Mouse (Mus musculus): Measurements from ENCODE around the gene BC051019.

Gene BC051019

DNA sequence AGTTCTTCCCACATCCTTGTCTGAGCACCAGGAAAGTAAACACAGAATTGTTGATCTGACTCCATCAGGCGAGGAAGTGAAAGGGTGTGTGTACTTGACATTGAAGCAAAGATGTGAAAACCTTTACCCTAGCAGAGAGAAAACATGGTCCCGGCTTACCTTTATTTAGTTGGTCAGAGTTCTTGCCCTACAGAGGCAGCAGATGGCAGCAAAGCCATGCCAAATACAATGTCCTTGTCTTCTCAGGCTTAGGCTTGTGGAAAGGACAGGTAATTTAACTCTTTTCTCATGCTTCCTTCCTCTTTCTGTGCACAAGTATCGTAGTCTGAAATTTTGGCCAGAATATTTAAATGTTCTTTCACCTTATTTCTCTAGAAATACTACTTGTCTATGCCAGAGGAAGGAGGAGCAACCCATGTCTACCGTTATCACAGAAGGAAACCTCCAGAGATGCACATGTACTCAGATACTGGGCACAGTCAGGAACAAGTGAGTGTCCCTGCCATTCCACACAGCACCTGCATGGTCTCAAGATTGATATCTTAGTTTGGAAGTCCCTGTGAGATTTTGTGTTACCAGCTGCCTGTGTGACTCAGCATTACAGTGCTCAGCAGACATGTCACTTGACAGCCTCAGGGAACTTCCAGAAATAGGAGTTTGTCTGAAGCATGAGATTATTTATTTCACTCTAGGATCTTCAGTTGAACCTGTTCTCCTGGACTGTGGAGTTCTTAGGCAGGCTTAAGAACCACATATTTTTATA lies 16.4 kb downstream of the BC051019 start:
- DNase-seq, result no peak

DNA sequence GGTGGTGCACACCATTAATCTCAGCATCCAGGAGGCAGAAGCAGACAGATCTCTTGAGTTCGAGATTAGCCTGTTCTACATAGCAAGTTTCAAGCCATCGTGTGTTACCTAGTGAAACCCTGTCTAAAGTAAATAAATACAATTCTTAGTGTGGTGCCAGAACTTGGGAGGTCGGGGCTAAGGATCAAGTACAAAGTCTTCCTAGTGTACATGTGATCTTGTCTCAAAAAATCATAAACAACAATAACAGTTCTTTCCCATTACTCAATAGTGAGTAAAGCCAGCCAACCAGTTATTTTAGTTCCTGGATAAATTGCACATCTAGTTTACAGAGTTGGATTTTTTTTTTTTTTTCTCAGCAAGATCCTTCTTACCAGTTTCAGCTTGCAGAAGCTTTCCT lies 19.2 kb downstream of the BC051019 start:
- no peak for DNase-seq

DNA sequence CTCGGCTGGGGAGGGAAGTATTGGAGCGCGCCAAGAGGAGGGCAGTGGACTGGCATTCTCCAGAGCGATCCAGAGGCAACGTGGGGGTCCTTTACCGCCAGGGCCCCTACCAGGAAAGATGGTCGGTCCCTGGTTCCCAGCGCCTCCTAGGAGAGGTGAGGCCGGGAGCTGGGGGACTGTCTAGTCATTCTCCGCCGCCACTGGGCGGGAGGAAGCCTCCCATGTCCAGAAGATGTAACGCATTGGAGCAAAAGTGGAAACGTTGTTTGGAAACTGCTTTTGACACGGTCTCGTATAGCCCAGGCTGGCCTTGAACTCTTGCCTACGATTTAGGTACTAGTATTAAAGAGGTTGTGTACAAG lies 19.7 kb downstream of the BC051019 start:
- DNase-seq, result no peak

DNA sequence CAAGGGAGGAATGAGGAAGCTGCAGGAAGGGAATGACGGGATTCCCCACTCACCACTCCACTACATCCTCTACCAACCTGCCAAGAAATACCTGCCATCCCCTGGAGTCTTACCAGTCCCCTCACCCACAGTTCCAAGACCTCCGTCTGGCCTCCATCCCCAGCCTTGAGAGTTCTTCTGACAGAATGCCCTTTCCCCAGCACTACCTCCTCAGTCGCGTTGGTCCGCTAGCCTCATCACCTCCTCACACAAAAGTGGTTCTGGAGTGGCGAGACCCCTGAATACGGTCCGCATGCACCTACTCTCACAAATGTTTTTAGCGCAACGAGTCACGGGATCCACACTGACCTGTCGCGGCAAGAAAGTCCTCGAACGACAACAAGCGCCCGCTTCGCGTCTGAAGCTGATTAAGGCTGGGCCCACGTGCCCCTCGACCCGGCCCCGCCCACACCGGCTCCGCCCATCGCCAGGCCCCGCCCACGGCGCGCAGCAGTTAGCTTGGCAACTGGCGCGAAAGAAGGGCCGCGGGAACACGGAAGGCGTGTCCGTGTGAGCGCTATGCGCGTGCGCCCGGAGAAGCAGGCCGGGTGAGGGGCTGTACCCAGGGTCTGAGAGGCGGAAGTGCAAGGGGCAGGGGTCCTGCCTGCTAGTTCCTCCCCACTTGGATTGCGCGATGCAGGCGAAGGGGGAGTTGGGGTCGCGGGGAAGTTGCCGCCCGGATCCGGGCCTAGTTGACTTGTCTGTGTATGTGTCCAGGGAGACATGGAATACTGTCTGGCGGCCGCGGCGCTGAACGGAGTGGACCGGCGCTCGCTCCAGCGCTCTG lies 20.2 kb downstream of the BC051019 start, which contains the start of the genes St5 and Akip1:
Gene St5 (minus strand): TSS at position 416 of the 826 bp plus-strand sequence.
Gene Akip1 (plus strand): TSS at position 501 of the 826 bp plus-strand sequence.
- peak; percentile 93 to 94 for DNase-seq

DNA sequence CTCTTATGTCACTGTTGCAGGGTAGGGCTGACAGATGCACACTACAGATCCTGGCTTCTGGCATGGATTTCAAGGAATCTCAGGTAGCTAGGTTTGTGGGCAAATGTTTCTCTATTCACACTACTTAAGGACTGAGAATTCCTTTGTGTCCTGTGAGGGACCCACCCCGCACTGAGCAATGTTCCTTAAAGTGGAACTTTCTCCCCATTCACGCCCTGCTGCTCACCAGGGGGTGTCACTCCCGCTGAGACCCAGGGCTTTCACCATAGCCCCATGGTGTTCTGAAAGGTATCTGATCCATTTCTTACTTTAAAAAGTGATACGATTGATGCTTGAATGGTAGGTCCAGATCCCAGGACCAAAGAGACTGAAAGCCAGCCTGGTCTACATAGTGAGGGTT lies 20.9 kb downstream of the BC051019 start:
- no peak for DNase-seq

DNA sequence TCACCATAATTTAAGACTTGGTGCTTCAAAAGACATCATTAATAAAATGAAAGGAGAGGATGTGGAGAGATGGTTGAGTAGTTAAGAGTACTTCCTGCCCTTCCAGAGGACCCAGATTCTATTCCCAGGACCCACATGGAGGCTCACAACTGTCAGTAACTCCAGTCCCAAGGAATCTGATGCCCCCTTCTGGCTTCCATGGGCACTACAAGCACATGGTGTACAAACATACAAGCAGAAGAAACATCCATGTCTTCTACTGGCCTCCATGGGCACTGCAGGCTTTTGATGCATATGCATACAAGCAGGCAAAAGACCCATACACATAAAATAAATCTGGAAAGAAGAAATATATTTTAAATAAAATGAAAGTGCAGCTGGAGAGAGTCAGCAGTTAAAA lies 23.4 kb downstream of the BC051019 start:
- no peak for DNase-seq

DNA sequence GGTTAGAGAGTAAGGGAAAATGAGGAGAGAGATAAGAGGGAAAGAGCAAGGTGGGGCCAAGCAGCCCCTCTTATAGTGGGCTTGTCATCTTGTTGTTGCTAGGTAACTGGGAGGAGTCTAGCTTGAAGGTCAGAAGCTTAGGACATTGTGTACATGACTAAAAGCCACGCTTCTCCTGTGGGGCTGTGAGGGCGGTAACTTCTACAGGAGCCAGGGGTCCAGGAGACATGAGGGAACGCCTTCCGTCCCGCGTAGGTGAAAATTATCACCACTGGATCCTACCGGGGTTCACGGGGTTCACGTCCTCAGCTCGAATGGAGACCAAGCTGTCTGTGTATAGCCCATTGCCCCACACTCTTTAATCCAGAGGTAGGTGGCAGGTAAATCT lies 28.3 kb downstream of the BC051019 start:
- DNase-seq, result no peak

DNA sequence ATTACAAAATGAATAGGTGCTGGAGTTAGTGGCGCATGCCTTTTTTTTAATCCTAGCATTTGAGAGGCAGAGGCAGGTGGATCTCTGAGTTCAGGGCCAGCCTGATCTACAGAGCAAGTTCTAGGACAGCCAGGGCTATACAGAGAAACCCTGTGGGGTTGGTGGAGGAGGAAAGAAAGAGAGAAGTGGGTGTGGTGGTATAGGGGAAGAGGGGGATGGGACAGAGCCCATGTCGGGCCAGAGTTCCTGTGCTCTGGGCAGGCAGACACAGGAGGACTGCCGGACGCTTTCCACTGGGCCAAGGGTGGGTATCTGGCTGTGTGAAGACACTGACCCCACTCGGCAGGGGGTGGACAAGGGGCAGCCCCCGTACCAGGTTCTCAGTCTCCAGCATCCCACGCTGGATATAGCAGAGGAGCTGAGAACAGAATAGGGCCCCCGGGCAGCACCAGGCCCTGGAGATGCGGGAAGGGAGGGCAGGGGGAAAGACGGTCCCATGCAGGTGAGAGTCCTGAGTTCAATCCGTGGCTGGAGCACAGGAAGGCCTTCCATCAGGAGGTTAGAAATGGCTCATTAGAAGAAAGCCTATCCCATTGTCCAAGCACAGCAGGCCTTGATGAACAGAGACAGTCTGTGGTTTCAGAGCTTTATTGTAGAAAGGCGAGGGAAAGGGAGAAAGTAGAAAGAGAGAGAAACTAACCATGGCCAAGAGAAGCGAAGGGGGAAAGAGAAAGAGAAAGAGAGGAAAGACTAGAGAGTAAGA lies 28.9 kb downstream of the BC051019 start:
- no peak for DNase-seq

DNA sequence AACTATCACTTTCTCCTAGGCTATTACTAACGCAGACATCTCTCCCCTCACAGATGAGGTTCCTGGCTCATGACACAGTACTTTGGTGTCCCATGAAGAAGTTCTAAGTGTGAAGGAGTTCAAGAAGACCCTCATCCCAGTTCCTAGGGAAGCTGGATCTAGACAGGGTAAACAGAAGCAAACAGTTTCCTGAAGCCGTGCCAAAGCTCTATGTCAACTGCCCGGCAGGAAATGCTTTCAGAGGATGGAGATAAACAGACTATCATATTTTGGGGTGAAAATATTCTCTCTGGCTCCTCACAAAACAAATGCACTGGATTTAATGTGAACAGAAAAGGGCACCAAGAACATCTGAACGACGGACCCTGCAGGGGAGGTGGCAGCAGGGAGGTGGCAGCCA lies 32.7 kb downstream of the BC051019 start:
- no peak for DNase-seq

DNA sequence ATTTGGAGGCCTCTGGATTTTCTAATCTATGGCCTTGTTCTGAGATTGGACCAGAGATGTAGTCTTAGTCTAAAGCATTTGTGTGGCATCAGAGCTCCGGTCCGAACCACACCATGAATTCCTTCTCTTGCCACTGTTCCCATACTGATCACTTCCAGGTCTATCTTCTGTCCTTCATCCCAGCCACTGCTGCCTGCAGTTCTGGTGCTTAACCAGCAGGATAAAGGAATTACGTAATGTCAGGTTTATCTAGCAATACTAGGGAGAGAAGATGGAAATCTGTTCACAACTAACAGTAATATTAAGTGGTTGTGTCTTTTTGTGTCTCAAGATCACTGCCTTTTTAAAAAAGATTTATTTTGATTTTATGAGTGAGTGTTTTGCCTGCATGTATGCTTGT lies 33.5 kb downstream of the BC051019 start:
- no peak for DNase-seq

DNA sequence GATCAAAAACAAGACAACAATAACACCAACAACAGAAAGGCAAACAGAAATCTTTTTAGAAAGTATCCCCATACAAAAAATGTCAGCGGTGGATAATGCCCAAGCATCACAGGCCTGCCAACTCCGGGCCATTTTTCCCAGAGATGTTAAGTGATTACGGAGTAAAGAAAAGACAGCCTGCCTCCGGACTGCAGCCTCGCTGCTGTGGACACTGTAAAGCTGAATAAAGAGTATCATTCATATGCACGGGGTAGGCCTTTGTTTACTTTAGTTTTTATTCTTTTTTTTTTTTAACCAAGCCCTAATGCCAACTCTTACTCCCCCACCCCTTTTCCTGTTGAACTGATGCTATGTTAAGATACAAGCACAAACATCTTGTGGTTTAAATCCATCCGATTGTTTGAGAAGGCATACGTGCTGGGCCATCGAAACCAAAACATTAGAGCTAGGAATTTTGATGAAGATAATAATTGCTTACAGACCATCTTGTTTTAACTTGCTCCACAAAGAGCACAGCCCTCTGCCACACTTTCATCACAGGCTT lies 37.0 kb downstream of the BC051019 start:
- no peak for DNase-seq

DNA sequence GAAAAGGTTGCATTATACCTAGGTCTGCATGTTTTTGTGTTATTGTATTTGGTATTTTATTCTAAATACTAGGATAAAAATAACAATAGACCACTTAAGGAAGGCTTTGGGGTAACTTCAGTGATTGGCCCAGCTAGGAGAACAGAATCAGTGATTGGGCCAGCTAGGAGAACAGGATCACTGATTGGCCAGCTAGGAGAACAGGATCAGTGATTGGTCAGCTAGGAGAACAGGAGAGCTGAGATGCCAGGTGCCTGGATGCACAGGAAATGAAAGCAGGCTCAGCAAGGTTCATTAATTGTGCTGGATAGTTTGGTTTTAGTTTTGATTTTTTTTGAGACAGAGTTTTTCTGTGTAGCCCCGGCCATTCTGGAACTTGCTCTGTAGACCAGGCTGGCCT lies 42.8 kb downstream of the BC051019 start:
- DNase-seq, result no peak

DNA sequence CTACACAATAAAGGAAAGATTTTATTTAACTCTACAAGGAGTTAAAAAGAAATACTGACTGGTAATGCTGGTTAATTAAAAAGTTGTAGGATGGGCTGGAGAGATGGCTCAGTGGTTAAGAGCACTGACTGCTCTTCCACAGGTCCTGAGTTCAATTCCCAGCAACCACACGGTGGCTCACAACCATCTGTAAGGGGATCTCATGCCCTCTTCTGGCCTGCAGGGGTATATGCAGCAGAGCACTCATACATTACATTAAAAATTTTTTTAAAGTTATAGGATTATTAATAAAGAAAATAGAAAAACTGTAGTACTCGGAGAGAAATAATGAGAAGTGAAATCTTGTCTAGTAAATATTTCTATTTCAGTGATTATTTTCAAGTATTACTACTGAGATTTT lies 43.4 kb downstream of the BC051019 start:
- DNase-seq, result no peak

DNA sequence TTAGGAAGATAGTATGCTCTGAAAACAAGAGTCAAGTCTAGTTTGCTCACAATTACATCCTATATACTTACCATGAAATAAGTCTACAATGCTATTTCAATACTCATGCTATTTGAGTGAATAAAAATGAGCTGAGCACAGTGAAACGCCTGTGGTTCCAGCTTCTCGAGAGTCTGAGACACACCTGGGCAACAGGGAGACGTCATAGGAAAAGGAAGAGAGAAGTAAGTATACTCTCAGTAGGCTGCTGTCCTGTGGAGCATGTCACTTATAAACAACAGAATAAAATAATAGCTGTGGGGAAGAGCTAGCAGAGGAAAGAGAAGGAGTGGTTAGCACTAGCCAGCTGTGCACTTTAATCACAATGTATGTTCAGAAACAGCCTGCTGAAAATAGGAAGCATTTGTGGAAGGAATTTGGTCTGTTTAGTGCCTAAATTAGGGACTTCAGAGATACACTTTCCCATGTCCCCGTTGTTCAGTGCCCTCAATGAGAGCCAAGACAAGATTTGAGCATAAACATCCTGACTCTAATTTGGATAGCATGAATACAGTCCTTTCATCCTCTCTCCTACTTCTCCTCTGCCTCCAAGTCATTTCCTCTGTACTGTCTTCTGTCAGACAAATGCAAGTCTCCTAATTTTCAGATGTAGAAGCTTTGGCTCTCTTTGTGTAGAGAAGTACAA lies 48.6 kb downstream of the BC051019 start:
- DNase-seq, result no peak

DNA sequence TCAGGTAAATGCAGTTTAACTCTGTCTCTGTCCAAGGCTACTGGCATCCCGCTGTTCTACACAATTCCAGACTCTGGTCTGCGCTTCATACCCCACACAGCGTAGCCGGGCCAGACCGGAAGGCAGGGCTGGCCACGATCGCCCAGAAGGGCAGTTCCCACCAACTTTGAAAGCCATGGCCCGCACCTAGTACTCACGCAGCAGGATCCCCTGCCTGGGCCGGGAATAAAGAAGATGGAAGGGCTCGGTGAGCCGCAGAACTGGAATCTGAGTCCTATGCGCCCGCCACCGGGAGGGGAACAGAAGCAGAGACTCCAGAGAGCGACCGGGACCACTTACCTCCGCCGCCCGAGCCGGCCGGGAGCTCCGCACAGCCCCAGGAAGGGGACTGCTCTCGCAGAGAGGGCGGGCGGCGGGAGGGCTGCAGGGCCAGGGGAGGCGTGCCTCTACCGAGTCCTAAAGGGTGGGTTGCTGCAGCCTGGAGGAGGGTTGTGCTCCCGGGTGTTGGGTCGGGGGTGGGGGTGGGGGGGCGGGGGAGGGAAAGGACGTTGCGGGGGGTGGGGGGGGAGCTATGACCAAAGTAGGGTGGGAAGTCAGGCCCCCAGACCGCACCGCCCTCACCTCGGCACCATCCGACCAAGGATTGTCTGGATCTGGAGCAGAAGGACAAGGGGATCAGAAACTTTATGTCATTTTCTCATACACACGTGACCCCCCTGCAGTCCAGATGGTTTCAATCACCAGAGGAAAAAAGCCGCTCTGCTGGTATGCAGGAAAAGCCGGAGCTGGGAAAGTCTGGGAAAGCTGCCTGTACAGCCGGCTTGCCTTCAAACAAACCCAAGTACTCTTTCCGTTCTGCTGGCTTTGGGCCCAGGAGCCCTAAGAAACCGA lies 51.8 kb downstream of the BC051019 start:
- no peak for DNase-seq

DNA sequence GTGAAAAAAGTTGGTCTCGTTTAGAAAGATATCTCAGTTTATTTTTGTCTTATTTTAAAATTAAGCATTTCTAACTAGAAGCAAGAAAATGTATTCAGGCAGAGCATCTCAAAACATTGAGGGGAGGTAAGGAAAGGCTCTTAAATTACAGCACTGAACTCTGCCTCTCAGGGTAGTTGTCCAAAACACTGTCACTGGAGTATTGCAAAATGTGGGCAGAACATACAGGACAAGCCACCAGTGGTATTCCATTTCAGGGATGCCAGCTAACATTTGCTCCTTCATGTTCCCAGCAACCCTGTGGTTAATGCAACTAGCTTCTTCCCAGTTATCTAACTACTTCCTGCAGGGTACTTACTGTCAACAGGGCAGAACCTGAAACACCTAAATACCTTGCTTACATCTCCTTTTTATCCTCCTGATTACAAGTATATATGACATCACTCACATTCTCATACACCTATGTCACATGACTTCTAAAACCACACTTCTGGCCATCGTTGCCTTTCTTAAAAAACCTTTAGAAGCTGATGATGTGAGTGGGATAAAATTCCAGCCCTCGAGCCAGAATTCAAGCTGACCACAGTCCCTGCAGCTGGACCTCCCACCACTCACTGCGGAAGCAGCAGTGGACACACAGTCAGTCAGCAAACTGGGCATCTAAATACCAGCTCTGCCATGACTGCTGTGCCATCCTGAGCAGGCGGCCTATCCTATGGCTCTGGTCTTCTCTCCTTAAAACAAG lies 54.1 kb downstream of the BC051019 start:
- no peak for DNase-seq

DNA sequence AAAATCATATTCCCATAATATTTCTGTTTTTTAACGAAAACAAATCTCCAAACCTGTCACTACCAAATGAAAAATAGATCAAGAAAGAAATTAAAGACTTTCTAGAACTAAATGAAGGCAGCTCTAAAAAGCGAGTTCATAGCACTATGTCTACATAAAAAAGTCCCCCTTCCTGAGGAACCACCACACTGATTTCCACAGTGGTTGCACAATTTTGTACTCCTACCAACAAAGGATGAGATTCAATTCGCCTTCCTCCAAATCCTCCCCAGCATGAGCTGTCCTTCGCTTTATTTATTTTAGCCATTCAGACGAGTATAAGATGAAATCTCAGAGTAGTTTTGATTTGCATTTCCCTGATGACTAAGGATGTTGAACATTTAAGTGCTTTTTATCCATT lies 57.0 kb downstream of the BC051019 start:
- DNase-seq, result no peak

DNA sequence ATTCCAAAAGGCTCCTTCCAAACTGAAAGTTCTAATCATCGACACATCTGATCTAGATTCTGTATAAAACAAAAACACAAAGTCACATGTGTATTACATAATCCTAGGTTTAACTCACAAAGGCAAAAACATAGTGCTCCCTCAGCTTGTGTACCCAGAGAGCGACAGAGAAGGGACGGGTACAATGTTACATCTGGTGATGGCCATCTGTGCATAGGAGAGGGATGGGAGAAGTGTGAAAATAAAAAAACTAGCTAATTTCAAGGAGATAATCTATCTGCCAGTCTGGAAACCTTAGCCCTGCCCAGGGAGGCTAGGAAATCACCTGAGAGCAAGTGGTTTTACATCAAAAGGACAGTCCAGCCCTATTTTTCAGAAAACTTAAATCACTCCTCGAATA lies 61.0 kb downstream of the BC051019 start:
- no peak for DNase-seq
